Mouse (Mus musculus) CH12.LX (cell line): Measurements from ENCODE around the gene Fam129c. TPM values are rescaled to one million over a fixed set of nuclear protein-coding genes. Genes with fewer than 3 reads are reported as not detected.

ENCODE experiments used
- DNase-seq: peaks from one replicate; pipeline ENCODE4 v3.0.0-alpha.2; 2013; ENCODE audit errors: extremely low read depth
- H3K27ac ChIP-seq: 2 replicates; pipeline ENCODE4 v1.5.1; 2012; ENCODE audit warnings: low read depth, mild to moderate bottlenecking, control low read depth, moderate library complexity; ENCODE audit not compliant: insufficient read depth
- H3K27me3 ChIP-seq: replicated peaks from 2 replicates; pipeline ENCODE3; 2012; ENCODE audit warnings: inconsistent platforms
- H3K36me3 ChIP-seq, 2 experiments: replicated peaks in 1 of 2; 2 replicates each; pipeline versions ENCODE3 to v1.6.1; 2012; ENCODE audit warnings: inconsistent platforms in 1 of 2, low read length in 1 of 2, mild to moderate bottlenecking in 1 of 2, mixed read lengths in 1 of 2, moderate library complexity in 1 of 2; ENCODE audit not compliant: control insufficient read depth in 1 of 2, insufficient read depth in 1 of 2
- H3K4me1 ChIP-seq, 2 experiments: 2 replicates each; pipeline ENCODE4 v1.6.1; 2012; ENCODE audit warnings: inconsistent platforms in 1 of 2, moderate library complexity in 1 of 2; ENCODE audit not compliant: insufficient read depth in 2 of 2, control insufficient read depth in 1 of 2
- H3K4me2 ChIP-seq: 2 replicates; pipeline ENCODE4 v1.6.1; 2012; ENCODE audit warnings: low read depth, mild to moderate bottlenecking, control low read depth; ENCODE audit not compliant: poor library complexity, insufficient read depth, severe bottlenecking
- H3K4me3 ChIP-seq, 3 experiments: fragments of 150-350 bp in 1 of 3; sonication (generic) in 1 of 3; replicated peaks in 1 of 3; 2 replicates each; pipeline versions ENCODE3 to v1.5.1; 2011 to 2012; ENCODE audit warnings: low read depth in 2 of 3, low read length in 2 of 3, mild to moderate bottlenecking in 2 of 3, moderate library complexity in 2 of 3, control low read depth in 1 of 3, improper control_type of control experiment in 1 of 3, inconsistent platforms in 1 of 3, mixed read lengths in 1 of 3; ENCODE audit not compliant: poor library complexity in 1 of 3
- H3K79me2 ChIP-seq: replicated peaks from 2 replicates; pipeline ENCODE4 v1.6.1; 2012; ENCODE audit warnings: mild to moderate bottlenecking, moderate library complexity; ENCODE audit not compliant: control insufficient read depth, poor library complexity, insufficient read depth, severe bottlenecking; ENCODE audit errors: extremely low read depth
- H3K9ac ChIP-seq: 2 replicates; pipeline ENCODE4 v1.6.1; 2012; ENCODE audit warnings: low read depth, mild to moderate bottlenecking, control low read depth, moderate library complexity; ENCODE audit not compliant: insufficient read depth
- H3K9me3 ChIP-seq: replicated peaks from 2 replicates; pipeline ENCODE3; 2012; ENCODE audit warnings: low read length, inconsistent platforms, mixed read lengths
- CHD1 ChIP-seq: IDR thresholded peaks from 2 replicates; pipeline ENCODE4 v1.6.1; 2012; ENCODE audit warnings: low read depth, low read length, improper control_type of control experiment, inconsistent platforms
- CHD2 ChIP-seq: IDR thresholded peaks from 2 replicates; pipeline ENCODE4 v1.6.1; 2011; ENCODE audit warnings: low read length, improper control_type of control experiment
- CTCF ChIP-seq, 2 experiments: IDR thresholded peaks in 1 of 2; conservative IDR thresholded peaks in 1 of 2; 2 replicates each; pipeline ENCODE4 v1.5.1; 2011 to 2012; ENCODE audit warnings: low read depth in 2 of 2, low read length in 2 of 2, improper control_type of control experiment in 1 of 2, inconsistent platforms in 1 of 2, mild to moderate bottlenecking in 1 of 2, moderate library complexity in 1 of 2
- E2F4 ChIP-seq: IDR thresholded peaks from 2 replicates; pipeline ENCODE4 v1.6.1; 2011; ENCODE audit warnings: low read depth, low read length, improper control_type of control experiment; ENCODE audit not compliant: insufficient replicate concordance
- ELF1 ChIP-seq: IDR thresholded peaks from 2 replicates; pipeline ENCODE4 v1.6.1; 2014; ENCODE audit warnings: low read depth, mild to moderate bottlenecking, inconsistent platforms, low read length, improper control_type of control experiment
- GABPA ChIP-seq: IDR thresholded peaks from 2 replicates; pipeline ENCODE4 v1.6.1; 2012; ENCODE audit warnings: low read depth, low read length, improper control_type of control experiment, inconsistent platforms; ENCODE audit not compliant: insufficient replicate concordance
- HCFC1 ChIP-seq: IDR thresholded peaks from 2 replicates; pipeline ENCODE4 v1.6.1; 2012; ENCODE audit warnings: low read depth, mild to moderate bottlenecking, inconsistent platforms, low read length, improper control_type of control experiment
- IRF4 ChIP-seq: IDR thresholded peaks from 2 replicates; pipeline ENCODE4 v1.6.1; 2014; ENCODE audit warnings: low read depth, mild to moderate bottlenecking, inconsistent platforms, low read length, improper control_type of control experiment
- JUN ChIP-seq: IDR thresholded peaks from 2 replicates; pipeline ENCODE4 v1.6.1; 2011; ENCODE audit warnings: low read depth, mild to moderate bottlenecking, low read length, improper control_type of control experiment, moderate library complexity; ENCODE audit not compliant: insufficient read depth
- JUND ChIP-seq: conservative IDR thresholded peaks from 2 replicates; pipeline ENCODE4 v1.6.1; 2011; ENCODE audit warnings: low read depth, low read length, improper control_type of control experiment
- KAT2A ChIP-seq: IDR thresholded peaks from 2 replicates; pipeline ENCODE4 v1.6.1; 2012; ENCODE audit warnings: low read length, improper control_type of control experiment, inconsistent platforms; ENCODE audit not compliant: insufficient replicate concordance
- MAFK ChIP-seq: IDR thresholded peaks from 2 replicates; pipeline ENCODE4 v1.6.1; 2011; ENCODE audit warnings: low read length, improper control_type of control experiment; ENCODE audit not compliant: insufficient replicate concordance
- MAX ChIP-seq: IDR thresholded peaks from 2 replicates; pipeline ENCODE4 v1.6.1; 2011; ENCODE audit warnings: low read length, improper control_type of control experiment
- MAZ ChIP-seq: IDR thresholded peaks from 2 replicates; pipeline ENCODE4 v1.6.1; 2012; ENCODE audit warnings: low read depth, mild to moderate bottlenecking, inconsistent platforms, low read length, improper control_type of control experiment, moderate library complexity
- MEF2A ChIP-seq: IDR thresholded peaks from 2 replicates; pipeline ENCODE4 v1.6.1; 2014; ENCODE audit warnings: low read depth, mild to moderate bottlenecking, inconsistent platforms, low read length, improper control_type of control experiment, borderline replicate concordance
- MXI1 ChIP-seq: IDR thresholded peaks from 2 replicates; pipeline ENCODE4 v1.6.1; 2011; ENCODE audit warnings: mild to moderate bottlenecking, low read depth, low read length, improper control_type of control experiment
- MYC ChIP-seq: IDR thresholded peaks from 2 replicates; pipeline ENCODE4 v1.6.1; 2011; ENCODE audit warnings: low read depth, mild to moderate bottlenecking, improper control_type of control experiment, low read length
- NELFE ChIP-seq: IDR thresholded peaks from 2 replicates; pipeline ENCODE4 v1.6.1; 2011; ENCODE audit warnings: low read depth, low read length, improper control_type of control experiment
- NRF1 ChIP-seq: IDR thresholded peaks from 2 replicates; pipeline ENCODE4 v1.6.1; 2014; ENCODE audit warnings: low read depth, mild to moderate bottlenecking, inconsistent platforms, low read length, improper control_type of control experiment, moderate library complexity
- PAX5 ChIP-seq: IDR thresholded peaks from 2 replicates; pipeline ENCODE4 v1.6.1; 2012; ENCODE audit warnings: low read length, inconsistent platforms, mixed read lengths
- POLR2A ChIP-seq: IDR thresholded peaks from 2 replicates; pipeline ENCODE4 v1.6.1; 2011; ENCODE audit warnings: low read depth, mild to moderate bottlenecking, improper control_type of control experiment, low read length
- POLR2AphosphoS2 ChIP-seq: IDR thresholded peaks from 2 replicates; pipeline ENCODE4 v1.6.1; 2011; ENCODE audit warnings: low read depth, low read length, improper control_type of control experiment
- RAD21 ChIP-seq: IDR thresholded peaks from 2 replicates; pipeline ENCODE4 v1.6.1; 2011; ENCODE audit warnings: low read depth, mild to moderate bottlenecking, low read length, improper control_type of control experiment, moderate library complexity
- SIN3A ChIP-seq: IDR thresholded peaks from 2 replicates; pipeline ENCODE4 v1.6.1; 2012; ENCODE audit warnings: low read length, improper control_type of control experiment, inconsistent platforms
- SMC3 ChIP-seq: IDR thresholded peaks from 2 replicates; pipeline ENCODE4 v1.6.1; 2011; ENCODE audit warnings: low read depth, low read length, improper control_type of control experiment
- TBP ChIP-seq: conservative IDR thresholded peaks from 2 replicates; pipeline ENCODE4 v1.6.1; 2011; ENCODE audit warnings: low read depth, low read length, improper control_type of control experiment
- TCF12 ChIP-seq: IDR thresholded peaks from 2 replicates; pipeline ENCODE4 v1.6.1; 2014; ENCODE audit warnings: low read depth, mild to moderate bottlenecking, inconsistent platforms, low read length, improper control_type of control experiment
- UBTF ChIP-seq: IDR thresholded peaks from 2 replicates; pipeline ENCODE4 v1.6.1; 2012; ENCODE audit warnings: low read depth, mild to moderate bottlenecking, inconsistent platforms, low read length, improper control_type of control experiment, moderate library complexity
- USF1 ChIP-seq: IDR thresholded peaks from 2 replicates; pipeline ENCODE4 v1.6.1; 2014; ENCODE audit warnings: low read depth, mild to moderate bottlenecking, inconsistent platforms, low read length, improper control_type of control experiment
- ZC3H11A ChIP-seq: IDR thresholded peaks from 2 replicates; pipeline ENCODE4 v1.6.1; 2012; ENCODE audit warnings: low read depth, mild to moderate bottlenecking, inconsistent platforms, low read length, improper control_type of control experiment
- ZKSCAN1 ChIP-seq: IDR thresholded peaks from 2 replicates; pipeline ENCODE4 v1.6.1; 2012; ENCODE audit warnings: low read depth, inconsistent platforms, low read length, improper control_type of control experiment, borderline replicate concordance
- ZMIZ1 ChIP-seq: IDR thresholded peaks from 2 replicates; pipeline ENCODE4 v1.6.1; 2012; ENCODE audit warnings: low read depth, mild to moderate bottlenecking, inconsistent platforms, low read length, improper control_type of control experiment
- ZNF384 ChIP-seq: IDR thresholded peaks from 2 replicates; pipeline ENCODE4 v1.6.1; 2012; ENCODE audit warnings: low read depth, low read length, improper control_type of control experiment, inconsistent platforms
- dilution Hi-C: fragments of 300-500 bp; cut with MboI; formaldehyde crosslinking; loops from 2 replicates; pipeline ENCODE4 v1.14.3; 2020; ENCODE audit warnings: low sequenced_read_pairs; ENCODE audit not compliant: extremely low pct_unique_long_range_greater_than_20kb, extremely low pct_ligation_motif_present
- in situ Hi-C: fragments of 300-500 bp; cut with MboI; formaldehyde crosslinking; loops from 3 replicates; pipeline ENCODE4 v1.14.3; 2019; ENCODE audit warnings: low sequenced_read_pairs, low pct_ligation_motif_present, low pct_unique_long_range_greater_than_20kb, mixed read lengths
- polyA plus RNA-seq: library from polyadenylated mRNA; unstranded; fragments of >175 nt; gene quantifications from 2 replicates; pipeline ENCODE4 v1.2.1, GENCODE M21; 2012; ENCODE audit warnings: low read depth; ENCODE audit not compliant: insufficient read length
- total RNA-seq, 2 experiments: library from RNA; depleted of rRNA; stranded (reverse); fragments of 300-350 nt in 1 of 2; fragments of >200 nt in 1 of 2; gene quantifications; 2 replicates each; pipeline ENCODE4 v1.2.3; 2012 to 2014

The Fam129c gene
- total and polyA plus RNA-seq, 3 experiments: 89.2 to 98.6 (median 95.2) TPM

- in situ Hi-C loops (no loop called here), dilution Hi-C loops (no loop called here)
- no peak for DNase-seq
- H3K4me1 ChIP-seq: peaks cover 7 to 21% of the 10 kb centered on the region in 2 experiments
- H3K27me3 ChIP-seq: no peaks in the 10 kb centered on the region
- H3K4me2 ChIP-seq: no peak overlapping the region
- H3K27ac ChIP-seq: no peak overlapping the region
- no peak overlapping the region for H3K9ac ChIP-seq
- H3K79me2 ChIP-seq: no peaks in the 10 kb centered on the region
- H3K9me3 ChIP-seq: peaks cover 49% of the 10 kb centered on the region
- no peak overlapping the region for H3K4me3 ChIP-seq
- no peak for TF ChIP-seq MEF2A
- TF ChIP-seq PAX5: no peak
- TF ChIP-seq HCFC1: no peak
- TF ChIP-seq NELFE: no peak
- H3K36me3 ChIP-seq: peaks cover 87 to 96% of the 10 kb centered on the region in 2 experiments
These were observed 22.3 kb downstream of the Fam129c start for GRCm38 (mm10) chr8:71619786-71620185.

GRCm38 (mm10) chr8:71625088-71625487 lies 27.6 kb downstream of the Fam129c start:
- peak overlapping the region; percentile 72 for H3K27ac ChIP-seq
- in situ Hi-C loops: no loop called here
- peaks cover 52 to 80% of the 10 kb centered on the region in 2 experiments for H3K36me3 ChIP-seq
- TF ChIP-seq MAFK (no peak), IRF4 (peak; percentile 98), HCFC1 (no peak), ZMIZ1 (0 out of 2 replicates have a peak, but pooled peaks have one; percentile 42), USF1 (no peak), GABPA (no peak), MXI1 (peak; percentile 57), MYC (0 out of 2 replicates have a peak, but pooled peaks have one; percentile 30), UBTF (no peak), NRF1 (no peak), TBP (no peak), RAD21 (no peak), JUND (no peak), CHD1 (no peak), ZKSCAN1 (no peak), ZNF384 (no peak), NELFE (no peak), MAX (peak; percentile 64; the same call in 1 of the 2 replicates), ELF1 (peak; percentile 58; the same call in 1 of the 2 replicates), CHD2 (0 out of 2 replicates have a peak, but pooled peaks have one; percentile 46), SIN3A (no peak; the same call in 1 of the 2 replicates), SMC3 (no peak), JUN (0 out of 2 replicates have a peak, but pooled peaks have one; percentile 26), MAZ (no peak), POLR2A (0 out of 2 replicates have a peak, but pooled peaks have one; percentile 22), KAT2A (no peak), TCF12 (0 out of 2 replicates have a peak, but pooled peaks have one; percentile 28), PAX5 (no peak), ZC3H11A (no peak), E2F4 (no peak), POLR2AphosphoS2 (no peak), CTCF (conservative IDR thresholded peaks at IDR 0.05 in 1 of 2, IDR thresholded peaks at IDR 0.05 in 1 of 2; ENCODE audit: low read depth in 2 of 2, low read length in 2 of 2) (no peak)

More at GRCm38 (mm10) chr8:71625088-71625487, 27.6 kb downstream of the Fam129c start:
- Histone ChIP-seq H3K4me1 (peaks cover 39 to 53% of the 10 kb centered on the region in 2 experiments), H3K9ac (no peak overlapping the region), H3K79me2 (no peaks in the 10 kb centered on the region), H3K4me2 (no peak overlapping the region), H3K4me3 (no peak overlapping the region), H3K27me3 (no peaks in the 10 kb centered on the region), H3K9me3 (peaks cover 48% of the 10 kb centered on the region)
- dilution Hi-C loops: no loop called here
- DNase-seq: peak; percentile 56
